Mouse (Mus musculus) ES-Bruce4 (cell line): Measurements from ENCODE around the gene Rpl21. TPM values are rescaled to one million over a fixed set of nuclear protein-coding genes. Genes with fewer than 3 reads are reported as not detected.

Experiments used
- H3K27ac ChIP-seq: 2 replicates; pipeline ENCODE4 v1.5.1; 2012; ENCODE audit warnings: low read length, inconsistent platforms; ENCODE audit not compliant: insufficient read depth
- H3K27me3 ChIP-seq: 2 replicates; pipeline ENCODE4 v1.6.1; 2012; ENCODE audit warnings: mild to moderate bottlenecking, low read length, inconsistent platforms; ENCODE audit not compliant: control insufficient read depth, poor library complexity, insufficient read depth, severe bottlenecking
- H3K36me3 ChIP-seq: 2 replicates; pipeline ENCODE4 v1.6.1; 2012; ENCODE audit warnings: inconsistent platforms, mild to moderate bottlenecking, low read length, moderate library complexity; ENCODE audit not compliant: control insufficient read depth, poor library complexity, insufficient read depth, severe bottlenecking
- H3K4me1 ChIP-seq: one replicate; pipeline ENCODE4 v1.8.1; 2011; ENCODE audit warnings: low read length; ENCODE audit not compliant: control insufficient read depth, insufficient read depth
- H3K4me3 ChIP-seq: 2 replicates; pipeline ENCODE4 v1.5.1; 2011; ENCODE audit warnings: low read depth, mild to moderate bottlenecking, low read length
- H3K9ac ChIP-seq: 2 replicates; pipeline ENCODE4 v1.6.1; 2012; ENCODE audit warnings: low read depth, mild to moderate bottlenecking, inconsistent platforms; ENCODE audit not compliant: poor library complexity, severe bottlenecking
- H3K9me3 ChIP-seq: replicated peaks from 2 replicates; pipeline ENCODE4 v1.6.1; 2012; ENCODE audit warnings: mild to moderate bottlenecking, low read length, inconsistent platforms; ENCODE audit not compliant: control insufficient read depth, poor library complexity, insufficient read depth, severe bottlenecking
- CTCF ChIP-seq: IDR thresholded peaks from one replicate; pipeline ENCODE4 v1.8.1; 2011; ENCODE audit warnings: low read depth, low read length
- EP300 ChIP-seq: IDR thresholded peaks from 2 replicates; pipeline ENCODE4 v1.6.1; 2011; ENCODE audit warnings: low read depth, low read length; ENCODE audit not compliant: insufficient read depth
- POLR2A ChIP-seq: IDR thresholded peaks from one replicate; pipeline ENCODE4 v1.8.1; 2011; ENCODE audit warnings: low read length; ENCODE audit not compliant: insufficient read depth
- polyA plus RNA-seq: library from polyadenylated mRNA; stranded (reverse); fragments of >200 nt; gene quantifications from 2 replicates; pipeline ENCODE4 v1.2.4, GENCODE M21; 2011; ENCODE audit warnings: low read depth; ENCODE audit not compliant: missing spikeins, insufficient read depth, insufficient read length

The Rpl21 gene
- 77.5 and 85.8 TPM in 2 replicates for polyA plus RNA-seq

DNA sequence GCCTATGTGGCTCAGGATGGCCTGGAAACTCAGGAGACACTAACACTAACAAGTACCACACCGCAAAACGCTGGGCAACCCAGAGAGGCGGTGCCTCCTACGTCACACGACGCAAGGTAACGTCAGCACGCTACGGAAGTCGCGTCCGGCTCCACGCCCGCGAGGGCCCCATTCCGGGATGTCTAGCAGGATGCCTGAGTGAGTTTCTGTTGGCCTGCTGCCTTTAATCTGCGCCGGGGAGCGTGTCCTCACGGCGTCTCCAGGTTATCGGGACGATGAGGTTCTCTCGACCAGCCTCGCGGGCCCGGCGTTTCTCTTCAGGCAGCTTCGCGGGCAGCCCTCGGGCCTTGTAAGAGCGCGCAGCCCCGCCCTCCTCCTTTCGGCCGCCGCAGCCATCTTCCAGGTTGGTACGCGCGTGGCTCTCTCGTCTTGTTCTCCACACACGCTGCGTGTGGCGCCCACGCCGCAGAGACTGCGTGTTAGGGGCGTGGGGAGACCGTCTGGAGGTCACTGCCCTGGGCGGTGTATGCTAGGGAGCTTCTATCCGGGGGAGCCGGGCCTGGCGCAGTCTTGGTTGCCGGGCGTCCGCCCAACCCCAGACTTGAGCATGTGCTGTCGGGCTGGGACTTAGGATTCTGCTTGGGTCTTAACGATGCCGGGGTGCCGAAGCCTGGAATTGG lies at the start of gene Rpl21:
TSS of gene Rpl21 (plus strand) at position 122 of the 680 bp plus-strand sequence.
- TF ChIP-seq EP300 (no peak), CTCF (no peak), POLR2A (peak; percentile 95)
- Histone ChIP-seq H3K4me3 (peak within 1 kb of the TSS; percentile 98), H3K27me3 (no peaks in the 10 kb centered on the region), H3K9ac (peak within 1 kb of the TSS; percentile 99), H3K36me3 (peaks cover 43% of the 10 kb centered on the region), H3K9me3 (no peaks in the 10 kb centered on the region), H3K27ac (peak within 1 kb of the TSS; percentile 88), H3K4me1 (no peaks in the 10 kb centered on the region)

DNA sequence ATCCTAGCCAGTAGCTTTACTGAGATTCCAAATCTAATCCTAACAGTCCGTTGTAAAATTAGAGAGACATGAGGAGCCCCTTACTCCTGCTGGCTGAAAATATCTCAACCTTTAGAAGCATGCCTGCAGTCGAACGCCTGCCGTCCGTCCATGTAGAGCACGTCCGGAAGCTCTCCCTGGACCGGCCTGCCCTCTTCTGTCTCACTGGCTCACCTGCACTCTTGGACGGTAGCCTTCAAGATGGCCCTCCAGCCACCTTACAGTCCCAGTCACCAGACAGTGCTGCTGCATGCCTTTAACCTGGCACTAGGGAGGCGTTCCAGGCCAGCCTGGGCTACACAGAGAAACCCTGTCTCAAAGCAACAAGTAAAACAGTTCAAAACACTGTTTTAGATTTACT lies 49.4 kb upstream of the Rpl21 start:
- peak; percentile 43 for TF ChIP-seq CTCF
- TF ChIP-seq EP300 = no peak
- Histone ChIP-seq H3K27ac (no peak overlapping the region), H3K9ac (no peak overlapping the region), H3K4me1 (peaks cover 1% of the 10 kb centered on the region), H3K36me3 (no peaks in the 10 kb centered on the region), H3K9me3 (no peaks in the 10 kb centered on the region), H3K27me3 (no peaks in the 10 kb centered on the region), H3K4me3 (no peak overlapping the region)

DNA sequence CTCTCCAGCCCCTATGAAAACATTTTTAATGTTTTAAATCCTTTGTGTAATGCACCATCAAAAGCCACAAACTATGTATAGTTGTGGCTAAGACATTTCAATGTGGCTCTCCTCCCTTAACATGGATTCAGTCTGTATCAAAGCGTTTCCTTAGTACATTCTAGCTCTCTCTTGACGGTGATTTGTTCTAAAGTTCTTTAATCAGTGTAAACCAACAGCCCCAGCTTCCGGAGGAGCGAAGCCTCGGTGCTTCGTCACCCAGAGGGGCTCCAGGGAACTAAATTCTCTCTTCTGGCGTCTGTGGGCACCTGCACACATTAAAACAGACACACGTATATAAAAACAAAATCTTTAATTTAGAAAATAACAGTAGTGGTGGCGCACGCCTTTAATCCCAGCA lies 48.8 kb upstream of the Rpl21 start:
- H3K4me1 ChIP-seq = peaks cover 1% of the 10 kb centered on the region
- no peaks in the 10 kb centered on the region for H3K27me3 ChIP-seq
- H3K4me3 ChIP-seq = no peak overlapping the region
- H3K27ac ChIP-seq = no peak overlapping the region
- H3K36me3 ChIP-seq = no peaks in the 10 kb centered on the region
- H3K9ac ChIP-seq = no peak overlapping the region
- no peak for TF ChIP-seq POLR2A
- TF ChIP-seq EP300 = no peak
- TF ChIP-seq CTCF = no peak
- no peaks in the 10 kb centered on the region for H3K9me3 ChIP-seq

GRCm38 (mm10) chr5:146786123-146786522 lies 46.6 kb upstream of the Rpl21 start:
- Histone ChIP-seq H3K27me3 (no peaks in the 10 kb centered on the region), H3K9me3 (no peaks in the 10 kb centered on the region), H3K4me3 (no peak overlapping the region), H3K36me3 (no peaks in the 10 kb centered on the region), H3K27ac (no peak overlapping the region), H3K4me1 (peaks cover 1% of the 10 kb centered on the region), H3K9ac (no peak overlapping the region)
- TF ChIP-seq CTCF = no peak
- no peak for TF ChIP-seq POLR2A
- TF ChIP-seq EP300 = no peak

GRCm38 (mm10) chr5:146789413-146789812 lies 43.3 kb upstream of the Rpl21 start:
- no peak overlapping the region for H3K9ac ChIP-seq
- H3K27ac ChIP-seq = no peak overlapping the region
- no peaks in the 10 kb centered on the region for H3K27me3 ChIP-seq
- no peak overlapping the region for H3K4me3 ChIP-seq
- peaks cover 2% of the 10 kb centered on the region for H3K4me1 ChIP-seq
- H3K9me3 ChIP-seq = no peaks in the 10 kb centered on the region
- H3K36me3 ChIP-seq = no peaks in the 10 kb centered on the region
- TF ChIP-seq CTCF (no peak), POLR2A (no peak), EP300 (no peak)

- TF ChIP-seq POLR2A = no peak
- no peak for TF ChIP-seq CTCF
- no peak for TF ChIP-seq EP300
Measured at GRCm38 (mm10) chr5:146790944-146791343, 41.7 kb upstream of the Rpl21 start.

More at GRCm38 (mm10) chr5:146790944-146791343, 41.7 kb upstream of the Rpl21 start:
- H3K4me3 ChIP-seq = no peak overlapping the region
- H3K9me3 ChIP-seq = no peaks in the 10 kb centered on the region
- H3K4me1 ChIP-seq = peaks cover 2% of the 10 kb centered on the region
- H3K36me3 ChIP-seq = no peaks in the 10 kb centered on the region
- no peak overlapping the region for H3K27ac ChIP-seq
- H3K9ac ChIP-seq = no peak overlapping the region
- H3K27me3 ChIP-seq = no peaks in the 10 kb centered on the region
